Mouse (Mus musculus): ENCODE results near the gene Nudt9.

- TF ChIP-seq IRF4 (IDR thresholded peaks at IDR 0.05; ENCODE audit: low read depth, low read length) (no peak), CTCF (conservative IDR thresholded peaks at IDR 0.05 in 1 of 2, IDR thresholded peaks at IDR 0.05 in 1 of 2; ENCODE audit: low read depth in 2 of 2, low read length in 2 of 2) (no peak)
Measured at GRCm38 (mm10) chr5:104061936-104062772, 16.0 kb downstream of the Nudt9 start.
